Mouse (Mus musculus) cerebellum, adult 11 months (tissue): ENCODE measurements around the gene Lsp1.
A peak's percentile ranks its signal among the peaks of the same experiment; 100 is the strongest.

Experiments
- DNase-seq: peaks from one replicate; pipeline ENCODE4 v3.0.0; 2022

Gene Lsp1

GRCm38 (mm10) chr7:142460636-142461077 lies at the start of gene Lsp1:
Gene Lsp1 (plus strand): TSS chr7:142460809.
- DNase-seq, result no peak

DNA sequence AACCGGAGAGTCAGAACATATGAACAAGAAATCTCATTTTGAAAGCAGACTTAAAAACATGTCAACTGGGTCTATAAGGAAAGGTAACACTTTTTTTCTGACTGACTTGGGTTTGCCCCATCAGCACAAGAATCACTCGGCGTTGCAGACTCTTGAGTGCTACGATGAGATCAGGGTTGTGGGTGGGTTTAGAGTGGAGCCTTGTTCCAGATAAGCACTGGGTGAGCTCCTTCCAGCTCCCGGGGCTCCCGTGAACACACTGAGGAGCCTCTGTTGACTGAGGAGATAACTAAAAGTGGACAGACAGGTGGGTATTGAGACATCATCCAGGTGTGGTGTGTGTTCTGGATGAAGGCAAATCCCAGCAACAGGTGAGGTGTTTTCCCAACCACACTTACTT lies 47.3 kb upstream of the Lsp1 start:
- no peak for DNase-seq

GRCm38 (mm10) chr7:142415314-142415713 lies 45.3 kb upstream of the Lsp1 start:
- no peak for DNase-seq

DNA sequence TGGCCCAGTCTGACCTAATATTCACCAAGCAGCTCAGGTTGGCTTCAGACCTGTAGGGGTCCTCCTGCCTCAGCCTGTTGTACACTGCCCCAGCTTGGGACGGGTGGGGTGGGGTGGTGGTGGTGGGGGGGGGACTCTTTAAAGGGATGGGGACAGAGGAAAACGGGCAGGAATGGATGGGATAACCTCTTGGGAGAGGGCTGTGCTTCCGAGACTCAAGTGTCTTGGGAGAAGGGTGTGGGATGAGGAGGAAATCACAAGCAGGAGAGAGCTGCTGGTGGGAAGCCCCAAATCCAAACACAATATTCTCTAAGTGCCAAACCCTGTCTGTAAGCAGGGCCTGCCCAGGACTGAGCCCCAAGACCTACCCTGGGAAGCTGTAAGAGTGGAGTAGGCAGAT lies 44.4 kb upstream of the Lsp1 start:
- no peak for DNase-seq

GRCm38 (mm10) chr7:142418027-142418426 lies 42.6 kb upstream of the Lsp1 start:
- no peak for DNase-seq

DNA sequence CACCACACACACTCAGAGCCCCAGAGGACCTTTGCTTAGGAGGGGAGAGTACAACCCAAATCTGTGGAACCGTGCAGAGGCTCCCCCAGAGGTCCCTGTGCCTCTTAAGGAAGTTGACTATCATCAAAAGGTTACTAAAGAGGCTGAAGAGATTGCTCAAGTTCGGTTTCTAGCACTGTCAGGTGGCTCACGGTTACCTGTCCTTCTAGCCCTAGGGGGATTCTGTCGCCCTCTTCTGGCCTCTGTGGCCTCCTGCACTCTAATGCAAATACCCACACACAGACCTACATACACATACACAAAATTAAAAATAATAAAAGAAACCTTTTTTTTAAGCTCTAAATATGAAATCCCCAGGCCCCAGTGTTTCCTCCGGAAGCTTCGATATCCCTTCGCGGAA lies 41.9 kb upstream of the Lsp1 start:
- DNase-seq, result no peak

- DNase-seq, result no peak
These were observed 40.7 kb upstream of the Lsp1 start for GRCm38 (mm10) chr7:142419887-142420286.

GRCm38 (mm10) chr7:142421826-142422225 lies 38.8 kb upstream of the Lsp1 start:
- no peak for DNase-seq

GRCm38 (mm10) chr7:142425641-142426213 lies 34.9 kb upstream of the Lsp1 start:
- no peak for DNase-seq

DNA sequence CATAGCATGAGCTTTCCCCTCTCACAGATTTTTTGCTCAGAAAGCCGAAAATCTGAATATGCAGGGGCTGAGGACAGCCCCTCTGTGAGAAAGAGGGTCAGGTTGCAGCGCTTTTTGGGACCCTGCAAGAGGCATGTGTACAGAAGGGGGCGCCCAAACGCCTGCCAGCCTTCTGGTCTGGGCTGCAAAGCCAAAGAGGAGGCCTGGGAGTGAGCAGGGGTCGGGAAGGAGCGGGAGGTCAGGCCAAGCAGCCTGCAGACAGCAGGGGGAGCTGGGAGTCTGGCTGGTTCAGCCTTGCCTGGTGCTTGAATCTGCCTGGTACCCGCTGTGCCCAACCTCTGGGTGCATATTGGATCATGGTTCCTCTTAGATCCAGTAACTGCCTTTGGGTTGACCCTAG lies 32.4 kb upstream of the Lsp1 start:
- DNase-seq, result no peak

DNA sequence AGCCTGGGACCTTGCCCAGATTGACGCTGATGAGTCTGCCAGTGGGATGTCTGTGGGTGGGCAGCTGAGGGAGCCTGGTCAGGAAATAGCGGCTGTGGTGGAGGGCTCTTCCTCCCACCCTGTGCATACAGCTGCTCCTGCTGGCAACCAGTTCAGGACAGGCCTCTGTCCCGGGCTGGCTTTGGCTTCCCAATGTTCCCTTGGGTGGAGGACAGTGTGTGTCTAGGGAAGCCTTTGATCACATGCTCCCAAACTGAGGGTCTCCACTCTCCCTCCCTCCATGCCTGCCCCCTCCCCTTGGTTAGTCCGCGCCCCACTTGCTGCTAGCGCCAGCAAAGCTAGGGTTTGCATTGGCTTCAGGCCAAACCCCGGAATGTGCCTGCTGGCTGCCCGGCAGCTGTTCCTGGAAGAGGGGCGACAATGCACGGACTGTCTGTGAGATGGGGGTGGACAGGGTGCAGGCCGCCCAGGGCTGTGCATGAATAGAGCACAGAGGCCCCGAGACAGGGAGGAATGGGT lies 30.4 kb upstream of the Lsp1 start:
- DNase-seq, result no peak

GRCm38 (mm10) chr7:142431106-142431505 lies 29.5 kb upstream of the Lsp1 start:
- DNase-seq, result no peak

DNA sequence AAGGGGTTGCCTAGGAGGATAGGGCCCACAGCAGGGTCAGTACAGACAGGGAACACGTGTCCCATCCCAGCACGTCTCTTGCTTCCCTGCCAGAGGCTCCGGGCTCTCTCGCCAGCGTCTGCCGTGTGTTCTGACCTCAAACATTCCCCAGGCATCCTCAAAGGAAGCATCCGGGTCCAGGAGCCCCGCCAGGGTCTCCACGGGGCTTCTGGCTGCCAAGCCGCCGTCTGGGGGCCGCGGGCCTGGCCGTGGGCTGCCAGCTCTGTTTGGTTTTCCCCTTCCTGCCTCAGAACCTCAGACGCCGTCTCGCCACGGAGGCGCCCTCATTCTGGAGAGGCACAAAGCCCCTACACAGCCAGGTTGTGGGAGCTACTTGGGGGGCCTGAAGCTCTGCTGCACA lies 27.0 kb upstream of the Lsp1 start:
- DNase-seq, result no peak

DNA sequence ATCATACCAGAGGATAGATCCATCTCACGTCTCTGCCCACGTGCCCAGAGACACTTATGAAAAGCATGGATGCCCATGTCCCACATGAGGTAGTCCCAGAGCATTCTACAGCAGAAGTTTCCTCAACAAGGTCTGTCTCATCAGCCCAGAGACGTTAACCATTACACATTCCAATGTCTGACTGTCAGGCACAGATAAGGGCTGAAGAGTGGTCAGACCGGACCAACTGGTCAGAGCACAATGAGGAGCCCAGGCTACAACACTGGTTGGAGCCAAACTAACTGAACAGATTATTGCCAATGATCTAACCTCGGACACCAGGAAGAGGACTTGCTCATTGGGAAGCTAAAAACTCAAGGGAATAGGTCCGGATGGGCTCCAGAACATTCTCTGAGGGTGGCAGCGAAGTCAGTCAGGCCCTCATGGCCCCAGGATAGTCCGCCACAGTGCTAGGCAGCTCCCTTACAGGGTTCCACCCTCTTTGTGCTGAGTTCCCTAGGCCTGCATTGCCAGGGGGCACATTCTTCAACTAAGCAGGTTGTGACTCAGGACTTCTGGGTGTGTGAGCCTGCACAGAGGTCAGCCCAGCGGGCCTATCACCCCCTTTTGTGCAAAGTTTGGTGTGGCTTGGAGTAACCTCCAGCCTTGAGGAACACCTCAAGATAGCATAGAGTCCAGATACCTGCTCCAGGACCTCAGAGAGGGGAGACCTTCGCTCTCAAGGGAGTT lies 26.3 kb upstream of the Lsp1 start, which contains the start of gene Syt8:
TSS of gene Syt8 (plus strand) at position 714 of the 729 bp plus-strand sequence.
- no peak for DNase-seq

- DNase-seq, result peak; percentile 64
These were observed 25.1 kb upstream of the Lsp1 start for GRCm38 (mm10) chr7:142435524-142435923.

DNA sequence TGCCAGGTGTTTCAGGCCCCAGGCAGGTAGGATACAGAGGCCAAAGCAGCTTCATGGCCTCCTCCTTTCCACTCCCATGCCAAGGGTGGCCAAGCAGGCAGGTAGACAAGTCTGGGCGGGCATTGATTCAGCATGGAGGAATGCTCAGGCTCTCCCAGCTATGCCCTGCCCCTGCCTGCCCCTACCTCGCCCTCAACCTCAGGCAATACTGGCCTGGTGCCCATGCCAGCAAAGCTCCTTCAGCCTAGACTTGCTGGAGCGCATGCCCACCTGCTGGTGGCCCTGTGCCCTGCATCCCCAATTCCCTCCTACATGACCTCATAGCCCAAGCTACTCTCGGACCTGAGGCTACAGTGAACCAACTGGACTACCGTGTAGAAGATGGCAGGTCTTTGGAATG lies 23.3 kb upstream of the Lsp1 start:
- DNase-seq, result no peak

DNA sequence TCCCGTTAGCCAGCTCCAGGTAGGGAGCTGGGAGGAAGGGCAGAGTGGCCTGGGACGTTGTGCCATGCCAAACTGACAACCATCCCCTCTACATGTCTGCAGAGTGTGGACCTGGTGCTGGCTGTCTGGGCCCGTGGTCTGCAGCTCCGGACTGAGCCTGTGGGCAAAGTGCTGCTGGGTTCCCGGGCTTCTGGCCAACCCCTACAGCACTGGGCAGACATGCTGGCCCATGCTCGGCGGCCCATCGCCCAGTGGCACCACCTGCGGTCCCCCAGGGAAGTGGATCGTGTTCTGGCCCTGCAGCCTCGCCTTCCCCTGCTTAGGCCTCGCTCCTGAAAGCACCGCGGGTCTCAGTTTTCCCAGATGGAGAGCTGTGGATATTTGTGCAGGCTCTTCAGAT lies 20.6 kb upstream of the Lsp1 start:
- no peak for DNase-seq

GRCm38 (mm10) chr7:142440657-142441114 lies 19.9 kb upstream of the Lsp1 start:
- DNase-seq, result no peak

DNA sequence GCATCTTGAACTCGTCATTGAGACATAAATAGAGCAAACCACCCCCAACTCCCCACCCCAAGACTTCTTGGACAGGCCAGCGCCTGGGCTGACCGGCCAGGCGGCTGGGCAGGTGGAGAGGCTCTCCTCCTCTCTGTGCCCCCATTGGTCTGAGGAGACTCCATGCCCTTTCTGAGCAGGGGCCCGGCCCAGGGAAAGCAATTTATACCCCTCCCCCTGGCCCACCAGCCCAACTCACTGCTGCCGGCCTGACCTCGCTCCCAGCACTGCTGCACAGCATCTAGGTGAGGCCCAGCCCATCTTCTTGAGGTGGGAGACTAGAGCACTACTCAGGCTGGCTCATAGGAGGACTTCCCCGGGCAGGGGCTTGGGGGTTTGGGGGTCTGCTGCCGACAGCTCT lies 19.0 kb upstream of the Lsp1 start, which contains the start of gene Tnni2:
TSS of gene Tnni2 (plus strand) at position 224 of the 400 bp plus-strand sequence.
- no peak for DNase-seq

DNA sequence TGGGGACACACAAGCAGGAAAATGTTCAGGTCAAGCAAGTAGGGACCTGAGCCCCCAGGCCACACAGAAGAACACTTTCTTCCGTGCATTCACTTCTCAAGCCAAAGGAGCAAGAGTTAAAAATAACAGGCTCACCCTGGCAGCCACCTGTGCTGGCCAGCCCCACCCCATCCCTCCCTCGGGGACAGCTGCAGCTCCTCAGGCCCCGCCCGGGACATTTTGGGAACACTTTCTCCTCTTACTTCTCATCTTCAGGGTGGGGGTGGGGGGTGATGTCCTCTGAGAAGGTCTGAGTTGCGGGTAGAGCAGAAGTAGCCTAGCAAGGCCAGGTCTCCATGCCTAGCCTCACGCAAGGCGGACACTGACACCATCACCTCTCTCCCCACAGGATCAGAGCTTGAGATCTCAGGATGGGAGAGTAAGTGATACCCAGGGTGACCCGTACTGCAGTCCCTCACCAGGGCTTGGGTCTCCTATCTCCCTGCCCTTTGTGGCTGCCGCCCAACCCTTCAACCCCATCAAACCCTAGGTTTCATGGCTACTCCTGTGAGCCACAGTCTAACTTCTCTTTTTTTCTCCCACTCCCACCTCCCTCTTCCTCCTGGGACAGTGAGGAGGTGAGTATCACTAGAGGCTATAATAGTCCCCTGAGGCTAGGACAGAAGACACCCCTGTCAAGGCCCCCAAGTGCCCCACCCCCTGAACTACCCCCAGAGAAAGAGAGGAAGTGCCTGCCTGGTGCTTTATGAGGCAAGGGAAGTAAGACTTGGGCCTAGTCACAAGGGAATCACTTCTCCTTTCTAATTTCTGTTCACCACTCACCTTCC lies 18.3 kb upstream of the Lsp1 start:
- no peak for DNase-seq

- no peak for DNase-seq
These were observed 17.6 kb upstream of the Lsp1 start for GRCm38 (mm10) chr7:142442908-142443420.

DNA sequence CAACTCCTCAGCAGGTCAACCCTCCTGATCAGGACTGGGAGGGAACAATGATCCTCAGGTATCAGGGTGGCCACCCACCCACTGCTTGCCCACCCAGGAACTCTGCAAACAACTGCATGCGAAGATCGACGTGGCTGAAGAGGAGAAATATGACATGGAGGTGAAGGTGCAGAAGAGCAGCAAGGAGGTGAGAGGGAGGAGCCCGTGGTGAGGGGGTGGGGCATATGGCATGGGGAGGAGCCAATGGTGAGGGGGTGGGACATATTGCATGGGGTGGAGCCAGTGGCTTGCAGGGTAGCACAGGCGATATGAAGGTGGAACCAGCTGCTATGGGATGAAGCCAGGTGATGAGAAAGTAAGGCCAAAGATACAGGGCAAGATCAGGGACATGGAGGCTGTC lies 17.1 kb upstream of the Lsp1 start:
- no peak for DNase-seq

DNA sequence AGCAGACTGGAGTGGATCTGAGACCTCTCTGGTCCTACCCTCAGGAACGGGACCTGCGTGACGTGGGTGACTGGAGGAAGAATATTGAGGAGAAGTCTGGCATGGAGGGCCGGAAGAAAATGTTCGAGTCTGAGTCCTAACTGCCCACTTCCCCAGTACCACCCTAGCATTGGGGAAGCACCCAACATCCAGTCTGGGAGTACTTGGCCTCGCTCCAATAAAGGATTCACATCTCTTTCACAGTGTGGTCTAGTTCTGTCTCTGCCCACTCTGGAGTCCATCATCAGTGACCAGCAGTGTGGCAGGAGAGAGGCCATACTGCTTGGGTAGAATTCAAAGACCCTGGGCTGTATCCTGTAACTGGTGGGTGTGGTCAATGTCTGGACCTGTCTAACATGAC lies 16.4 kb upstream of the Lsp1 start:
- DNase-seq, result no peak
